Mouse (Mus musculus) heart, embryonic 13.5 days (tissue): ENCODE results near the gene Cela3a. TPM values are rescaled to one million over a fixed set of nuclear protein-coding genes. Genes with fewer than 3 reads are reported as not detected.

Source experiments
- ATAC-seq: fragments of 200-750 bp; cut with Nextera tagmentation; 2 replicates; pipeline ENCODE4 v1.8.0; 2017; ENCODE audit warnings: moderate TSS enrichment; ENCODE audit not compliant: insufficient number of reproducible peaks, low FRiP score, low TSS enrichment; ENCODE audit errors: extremely low read depth
- H3K27ac ChIP-seq: fragments of 300-500 bp; sonication (generic); replicated peaks from 2 replicates; pipeline ENCODE4 v1.5.1; 2015; ENCODE audit warnings: moderate library complexity, mild to moderate bottlenecking, inconsistent platforms
- H3K27me3 ChIP-seq: fragments of 300-500 bp; sonication (generic); replicated peaks from 2 replicates; pipeline ENCODE4 v1.6.1; 2015; ENCODE audit warnings: mild to moderate bottlenecking, inconsistent platforms
- H3K36me3 ChIP-seq: fragments of 300-500 bp; sonication (generic); 2 replicates; pipeline ENCODE4 v1.6.1; 2015; ENCODE audit warnings: mild to moderate bottlenecking, inconsistent platforms
- H3K4me1 ChIP-seq: fragments of 300-500 bp; sonication (generic); 2 replicates; pipeline ENCODE4 v1.6.1; 2015; ENCODE audit warnings: inconsistent platforms
- H3K4me2 ChIP-seq: fragments of 300-500 bp; sonication (generic); 2 replicates; pipeline ENCODE4 v1.6.1; 2015; ENCODE audit warnings: inconsistent platforms, mild to moderate bottlenecking, moderate library complexity
- H3K4me3 ChIP-seq: fragments of 300-500 bp; sonication (generic); 2 replicates; pipeline ENCODE4 v1.5.1; 2015; ENCODE audit warnings: moderate library complexity, mild to moderate bottlenecking, inconsistent platforms
- H3K9ac ChIP-seq: fragments of 300-500 bp; sonication (generic); 2 replicates; pipeline ENCODE4 v1.6.1; 2015; ENCODE audit warnings: inconsistent platforms, mild to moderate bottlenecking, moderate library complexity
- H3K9me3 ChIP-seq: fragments of 300-500 bp; sonication (generic); 2 replicates; pipeline ENCODE4 v1.6.1; 2016; ENCODE audit warnings: inconsistent platforms
- WGBS: fragments of 180-500 bp; shearing (Covaris S2); methylation state at CpG from one replicate; pipeline ENCODE4 v1.1.7; 2015; ENCODE audit warnings: mixed read lengths; 5-methylcytosine and 5-hydroxymethylcytosine counted together
- polyA plus RNA-seq: library from polyadenylated mRNA; unstranded; fragments of >200 nt; fragmentation: Nextera tagmentation; extraction: Ambion mirVana; gene quantifications from 2 replicates; pipeline ENCODE4 v1.2.1, GENCODE M21; 2015

Gene Cela3a
- polyA plus RNA-seq: not detected in 2 replicates

DNA sequence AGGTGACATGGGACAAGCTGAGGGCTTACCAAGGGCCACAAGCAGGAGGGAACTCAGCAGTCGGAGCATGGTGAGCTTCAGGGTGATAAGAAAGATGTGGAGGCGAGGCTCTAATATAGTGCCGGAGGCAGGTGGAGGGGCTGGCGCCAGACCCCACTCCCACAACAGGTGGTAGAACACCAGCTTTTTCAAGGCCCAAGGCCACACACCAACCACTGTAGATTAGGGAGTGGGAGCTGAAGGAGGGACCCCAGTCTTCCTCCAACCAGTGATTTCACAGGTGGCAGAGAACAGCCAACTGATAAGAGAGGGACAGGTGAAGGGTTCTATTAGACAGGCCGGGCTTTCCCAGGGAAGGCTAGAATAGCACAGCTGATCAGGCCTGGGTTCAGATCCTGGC is at the start of gene Cela3a:
TSS of gene Cela3a (minus strand) at position 101 of the 400 bp plus-strand sequence.
- H3K4me2 ChIP-seq: no peak within 1 kb of the TSS
- WGBS: 79% methylated on average over 5 of the region's 5 CpGs
- H3K36me3 ChIP-seq: no peaks in the 10 kb centered on the region

DNA sequence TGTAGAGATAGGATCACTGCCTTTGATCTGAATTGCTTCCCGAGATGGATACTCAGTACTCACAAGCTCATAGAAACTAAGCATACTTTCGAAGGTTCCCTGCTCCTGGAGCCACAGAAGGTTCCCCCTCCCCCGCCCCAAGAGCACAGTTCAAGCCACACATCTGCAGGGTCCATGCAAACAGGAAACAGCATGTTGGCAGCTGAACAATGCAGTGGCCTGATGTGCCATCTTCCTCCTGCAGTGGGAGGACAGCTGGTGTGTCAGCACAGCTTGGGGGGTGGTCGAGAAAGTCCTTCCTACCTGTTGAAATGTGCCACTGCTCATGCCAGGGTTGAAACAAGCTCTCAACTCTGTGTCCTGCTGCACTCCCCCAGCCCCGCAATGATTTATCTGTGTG is 49.3 kb upstream of the Cela3a start:
- H3K27me3 ChIP-seq: no peaks in the 10 kb centered on the region
- H3K9ac ChIP-seq: peak overlapping the region; percentile 33; the same call in 1 of the 2 replicates
- no peaks in the 10 kb centered on the region for H3K9me3 ChIP-seq
- no peaks in the 10 kb centered on the region for H3K36me3 ChIP-seq
- H3K4me1 ChIP-seq: peaks cover 40% of the 10 kb centered on the region
- no peak for ATAC-seq
- 38% methylated on average over 5 of the region's 5 CpGs for WGBS
- H3K4me2 ChIP-seq: no peak overlapping the region
- H3K27ac ChIP-seq: no peak overlapping the region
- no peak overlapping the region for H3K4me3 ChIP-seq

More for the DNA sequence above, at the start of gene Cela3a:
- no peak within 1 kb of the TSS for H3K27ac ChIP-seq
- 0 out of 2 replicates have a peak, but pooled peaks cover 7% of the 10 kb centered on the region for H3K4me1 ChIP-seq
- H3K9me3 ChIP-seq: no peaks in the 10 kb centered on the region
- no peaks in the 10 kb centered on the region; the same call in 1 of the 2 replicates for H3K27me3 ChIP-seq
- ATAC-seq: no peak
- no peak within 1 kb of the TSS for H3K9ac ChIP-seq
- H3K4me3 ChIP-seq: no peak within 1 kb of the TSS

GRCm38 (mm10) chr4:137458310-137458709 is 48.7 kb upstream of the Cela3a start:
- Histone ChIP-seq H3K9me3 (no peaks in the 10 kb centered on the region), H3K4me3 (no peak overlapping the region), H3K27ac (no peak overlapping the region), H3K9ac (no peak overlapping the region), H3K4me2 (no peak overlapping the region), H3K27me3 (no peaks in the 10 kb centered on the region), H3K36me3 (no peaks in the 10 kb centered on the region), H3K4me1 (peaks cover 43% of the 10 kb centered on the region)
- ATAC-seq: no peak
- WGBS: 86% methylated on average over 9 of the region's 9 CpGs

DNA sequence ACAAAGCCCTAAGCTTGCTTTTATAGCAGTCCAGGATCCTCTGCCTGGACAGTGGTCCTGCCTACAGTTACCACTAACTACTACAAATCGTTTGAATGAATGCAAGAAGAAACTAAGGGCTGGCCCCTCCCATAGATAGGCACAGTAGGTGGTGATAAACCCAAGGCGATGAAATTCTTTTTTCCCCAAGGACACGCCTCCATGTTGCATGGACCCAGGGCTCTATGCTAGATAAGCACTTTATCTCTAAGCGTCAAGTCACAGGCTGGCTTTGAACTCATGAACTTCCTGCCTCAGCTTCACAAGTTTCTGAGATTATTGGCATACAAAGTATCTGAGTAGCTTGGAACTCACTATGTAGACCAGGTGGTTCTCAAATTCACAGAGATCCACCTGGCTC is 47.7 kb upstream of the Cela3a start:
- Histone ChIP-seq H3K27me3 (no peaks in the 10 kb centered on the region), H3K4me2 (no peak overlapping the region), H3K4me1 (peaks cover 42% of the 10 kb centered on the region), H3K36me3 (no peaks in the 10 kb centered on the region), H3K9ac (no peak overlapping the region), H3K27ac (no peak overlapping the region), H3K9me3 (no peaks in the 10 kb centered on the region), H3K4me3 (no peak overlapping the region)
- 19% methylated on average over 4 of the region's 4 CpGs for WGBS
- ATAC-seq: no peak

- H3K27ac ChIP-seq: no peak overlapping the region
- H3K9ac ChIP-seq: no peak overlapping the region
- H3K4me2 ChIP-seq: no peak overlapping the region
- peaks cover 35% of the 10 kb centered on the region for H3K4me1 ChIP-seq
- H3K36me3 ChIP-seq: no peaks in the 10 kb centered on the region
- no peaks in the 10 kb centered on the region for H3K27me3 ChIP-seq
- no peaks in the 10 kb centered on the region for H3K9me3 ChIP-seq
- ATAC-seq: no peak
- H3K4me3 ChIP-seq: no peak overlapping the region
- 77% methylated on average over 12 of the region's 12 CpGs for WGBS
These were observed 47.0 kb upstream of the Cela3a start for GRCm38 (mm10) chr4:137456581-137456980.

- H3K9ac ChIP-seq: no peak overlapping the region
- no peaks in the 10 kb centered on the region for H3K9me3 ChIP-seq
- no peaks in the 10 kb centered on the region for H3K27me3 ChIP-seq
- WGBS: 80% methylated on average over 14 of the region's 14 CpGs
- no peaks in the 10 kb centered on the region for H3K36me3 ChIP-seq
- no peak overlapping the region for H3K4me3 ChIP-seq
- H3K4me1 ChIP-seq: peaks cover 33% of the 10 kb centered on the region
- H3K4me2 ChIP-seq: no peak overlapping the region
- no peak overlapping the region for H3K27ac ChIP-seq
- ATAC-seq: no peak
These were observed 45.0 kb upstream of the Cela3a start for GRCm38 (mm10) chr4:137454582-137454981.

GRCm38 (mm10) chr4:137453234-137453767 is 43.7 kb upstream of the Cela3a start, which contains the start of gene 1700013G24Rik:
1700013G24Rik (plus strand) TSS chr4:137453284.
- no peaks in the 10 kb centered on the region for H3K27me3 ChIP-seq
- H3K9ac ChIP-seq: peak within 1 kb of the TSS; percentile 42; the same call in 1 of the 2 replicates
- no peak within 1 kb of the TSS for H3K27ac ChIP-seq
- no peaks in the 10 kb centered on the region for H3K9me3 ChIP-seq
- 73% methylated on average over 8 of the region's 8 CpGs for WGBS
- H3K36me3 ChIP-seq: no peaks in the 10 kb centered on the region
- no peak within 1 kb of the TSS for H3K4me3 ChIP-seq
- H3K4me1 ChIP-seq: peaks cover 40% of the 10 kb centered on the region
- no peak within 1 kb of the TSS for H3K4me2 ChIP-seq
- no peak for ATAC-seq

GRCm38 (mm10) chr4:137452190-137452589 is 42.6 kb upstream of the Cela3a start:
- no peaks in the 10 kb centered on the region for H3K9me3 ChIP-seq
- H3K9ac ChIP-seq: no peak overlapping the region
- no peak for ATAC-seq
- peaks cover 45% of the 10 kb centered on the region for H3K4me1 ChIP-seq
- no peaks in the 10 kb centered on the region for H3K36me3 ChIP-seq
- H3K27me3 ChIP-seq: no peaks in the 10 kb centered on the region
- H3K4me3 ChIP-seq: no peak overlapping the region
- no peak overlapping the region for H3K27ac ChIP-seq
- H3K4me2 ChIP-seq: no peak overlapping the region
- WGBS: 90% methylated on average over 5 of the region's 6 CpGs

GRCm38 (mm10) chr4:137449715-137450114 is 40.1 kb upstream of the Cela3a start:
- H3K4me3 ChIP-seq: no peak overlapping the region
- H3K4me2 ChIP-seq: no peak overlapping the region
- ATAC-seq: no peak
- H3K27me3 ChIP-seq: no peaks in the 10 kb centered on the region
- peak overlapping the region; percentile 32; the same call in 1 of the 2 replicates for H3K27ac ChIP-seq
- H3K36me3 ChIP-seq: no peaks in the 10 kb centered on the region
- peaks cover 36% of the 10 kb centered on the region for H3K4me1 ChIP-seq
- H3K9ac ChIP-seq: no peak overlapping the region
- 67% methylated on average over 10 of the region's 10 CpGs for WGBS
- H3K9me3 ChIP-seq: no peaks in the 10 kb centered on the region

DNA sequence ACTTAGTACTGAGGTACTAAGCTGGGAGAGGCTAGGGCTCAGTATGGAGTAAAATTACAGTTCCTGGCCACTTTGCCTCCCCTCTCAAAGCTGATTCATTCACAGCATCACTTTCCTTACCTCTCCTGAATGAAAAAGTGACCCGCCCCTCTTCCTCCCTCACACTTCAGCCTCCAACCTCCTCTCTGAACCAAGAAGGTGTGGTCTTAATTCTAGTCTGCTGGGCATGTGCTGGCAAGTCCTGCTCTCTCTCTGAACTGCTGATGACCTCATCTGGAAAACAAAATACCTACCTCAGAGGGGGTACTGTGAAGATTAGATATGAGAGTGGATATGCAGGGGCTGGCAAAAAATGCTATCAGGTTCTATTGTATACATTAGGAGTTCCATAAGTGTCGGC is 39.5 kb upstream of the Cela3a start:
- H3K9me3 ChIP-seq: no peaks in the 10 kb centered on the region
- WGBS: 32% methylated on average over 2 of the region's 2 CpGs
- H3K4me1 ChIP-seq: peaks cover 35% of the 10 kb centered on the region
- H3K27ac ChIP-seq: peak overlapping the region; percentile 59
- H3K4me3 ChIP-seq: no peak overlapping the region
- peak overlapping the region; percentile 24 for H3K9ac ChIP-seq
- no peak overlapping the region for H3K4me2 ChIP-seq
- no peak for ATAC-seq
- no peaks in the 10 kb centered on the region for H3K27me3 ChIP-seq
- no peaks in the 10 kb centered on the region for H3K36me3 ChIP-seq

GRCm38 (mm10) chr4:137448641-137449040 is 39.0 kb upstream of the Cela3a start:
- H3K4me2 ChIP-seq: no peak overlapping the region
- H3K9ac ChIP-seq: peak overlapping the region; percentile 24
- ATAC-seq: 0 out of 2 replicates have a peak, but pooled peaks have one; percentile 11

DNA sequence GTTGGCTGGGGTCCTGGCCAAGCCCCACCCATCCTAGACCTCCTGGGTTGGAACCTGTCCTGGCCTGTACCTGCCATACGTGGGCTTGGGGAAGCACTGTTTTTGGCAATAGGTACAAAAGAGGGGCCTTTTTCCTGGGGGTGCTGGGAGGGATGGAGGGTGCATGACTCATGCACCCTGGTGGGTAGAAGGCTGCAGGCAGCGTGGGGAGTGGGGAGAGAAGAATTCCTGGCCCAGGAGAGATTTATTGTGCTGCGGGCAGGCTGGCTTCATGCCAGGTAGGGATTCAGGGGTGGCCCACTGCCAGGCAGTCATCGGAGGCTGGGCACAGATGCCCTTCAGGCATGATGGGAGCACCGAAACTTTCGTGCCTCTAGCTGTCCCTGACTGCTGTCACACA is 38.6 kb upstream of the Cela3a start:
- WGBS: 21% methylated on average over 6 of the region's 6 CpGs
- H3K27me3 ChIP-seq: no peaks in the 10 kb centered on the region
- ATAC-seq: peak; percentile 33; the same call in 1 of the 2 replicates
- H3K4me1 ChIP-seq: peaks cover 29% of the 10 kb centered on the region
- no peak overlapping the region for H3K4me3 ChIP-seq
- no peaks in the 10 kb centered on the region for H3K36me3 ChIP-seq
- peak overlapping the region; percentile 59 for H3K27ac ChIP-seq
- no peaks in the 10 kb centered on the region for H3K9me3 ChIP-seq
- H3K9ac ChIP-seq: peak overlapping the region; percentile 24
- H3K4me2 ChIP-seq: no peak overlapping the region; the same call in 1 of the 2 replicates

More at GRCm38 (mm10) chr4:137448641-137449040, 39.0 kb upstream of the Cela3a start:
- Histone ChIP-seq H3K4me1 (peaks cover 34% of the 10 kb centered on the region), H3K4me3 (no peak overlapping the region), H3K27me3 (no peaks in the 10 kb centered on the region), H3K36me3 (no peaks in the 10 kb centered on the region), H3K9me3 (no peaks in the 10 kb centered on the region), H3K27ac (peak overlapping the region; percentile 59)
- WGBS: 26% methylated on average over 2 of the region's 2 CpGs
